Mouse (Mus musculus): ENCODE data around the gene Arid3a. TPM values are rescaled to one million over a fixed set of nuclear protein-coding genes. Genes with fewer than 3 reads are reported as not detected.
A peak's percentile ranks its signal among the peaks of the same experiment; 100 is the strongest.

Arid3a gene
- total RNA-seq, 1 experiment = 16.3 TPM

DNA sequence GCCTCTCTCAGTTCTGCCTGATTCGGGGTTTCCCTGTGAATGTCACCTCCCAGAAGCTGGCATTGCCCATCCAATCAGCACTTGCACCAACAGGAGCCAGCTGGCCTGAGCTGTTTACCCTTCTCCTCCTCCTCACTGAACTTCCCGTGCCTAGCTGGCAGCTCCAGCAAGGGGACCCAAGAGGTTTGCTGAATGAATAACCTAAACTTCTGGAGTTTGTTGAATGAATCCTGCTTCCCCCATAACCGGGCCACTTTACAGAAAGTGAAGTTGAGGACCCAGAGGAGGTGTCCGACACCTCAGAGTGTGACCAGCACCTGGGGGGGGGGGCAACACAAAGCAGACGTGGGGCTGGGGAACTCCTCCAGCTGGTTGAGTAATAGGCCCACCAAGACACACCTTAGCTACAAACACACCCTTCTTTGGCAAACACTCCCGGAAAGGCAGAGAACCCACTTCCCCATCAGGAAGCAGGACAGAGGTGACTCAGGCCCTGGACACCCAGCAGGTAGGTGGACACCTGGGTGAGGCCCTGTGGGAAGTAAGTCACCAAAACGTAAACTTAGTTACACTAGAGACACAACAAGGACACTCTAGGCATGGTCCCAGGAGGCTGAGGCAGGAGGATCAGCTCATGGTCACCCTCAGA is 11.8 kb upstream of the Arid3a start:
- in situ Hi-C loops (cut with MboI; ENCODE audit: low sequenced_read_pairs in 2 of 2, unreplicated experiment in 2 of 2) = no loop called here
- no peak overlapping the region for H3K9ac ChIP-seq (ENCODE audit: insufficient read depth, low read depth, low read length, poor library complexity, severe bottlenecking)
- no peak for DNase-seq (ENCODE audit: low read depth, low spot score)
- H3K4me1 ChIP-seq (ENCODE audit: control insufficient read depth in 2 of 2, insufficient read depth in 2 of 2, low read length in 2 of 2, poor library complexity in 1 of 2) = peaks cover 0 to 15% of the 10 kb centered on the region in 2 experiments; a peak in 2 of 4 replicates
- no peaks in the 10 kb centered on the region for H3K9me3 ChIP-seq (ENCODE audit: control insufficient read depth, insufficient read depth, low read depth, low read length)
- H3K4me3 ChIP-seq (ENCODE audit: insufficient read depth in 1 of 2, low read depth in 1 of 2, low read length in 2 of 2, poor library complexity in 1 of 2, severe bottlenecking in 1 of 2) = no peak overlapping the region
- no peak for TF ChIP-seq ZNF384 (IDR thresholded peaks at IDR 0.05; ENCODE audit: low read depth, low read length)
- TF ChIP-seq HCFC1 (IDR thresholded peaks at IDR 0.05; ENCODE audit: borderline replicate concordance, insufficient read depth, low read length) = no peak
- no peak for TF ChIP-seq MAFK (IDR thresholded peaks at IDR 0.05; ENCODE audit: insufficient read depth, low read depth, low read length)
- H3K27ac ChIP-seq (ENCODE audit: insufficient read depth, low read depth, low read length, poor library complexity, severe bottlenecking) = no peak overlapping the region
- no peaks in the 10 kb centered on the region; the same call in 1 of the 2 replicates for H3K36me3 ChIP-seq (ENCODE audit: control insufficient read depth, insufficient read depth, low read length, poor library complexity, severe bottlenecking)

DNA sequence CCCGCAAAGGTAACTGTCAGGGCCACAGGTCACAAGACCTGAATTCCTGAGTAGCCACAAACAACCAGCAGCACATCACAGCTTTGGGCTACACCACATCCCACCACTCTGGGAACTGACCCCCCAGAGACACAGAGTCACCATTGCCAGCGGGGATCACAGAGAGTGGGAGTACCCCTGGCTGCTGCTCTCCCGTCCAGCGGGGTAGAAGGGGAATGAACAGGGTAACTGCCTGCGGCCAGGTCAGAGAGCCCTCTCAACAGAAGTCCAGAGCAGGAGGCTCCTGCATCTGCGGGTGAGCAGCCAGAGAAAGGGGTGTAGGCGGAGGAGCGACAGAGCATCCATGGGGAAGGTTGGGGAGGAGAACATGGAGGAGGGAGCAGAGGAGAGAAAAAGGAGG is 10.8 kb upstream of the Arid3a start:
- no peak overlapping the region for H3K27ac ChIP-seq (ENCODE audit: insufficient read depth, low read depth, low read length, poor library complexity, severe bottlenecking)
- peaks cover 3 to 25% of the 10 kb centered on the region in 2 experiments; a peak in 2 of 4 replicates for H3K4me1 ChIP-seq (ENCODE audit: control insufficient read depth in 2 of 2, insufficient read depth in 2 of 2, low read length in 2 of 2, poor library complexity in 1 of 2)
- H3K9ac ChIP-seq (ENCODE audit: insufficient read depth, low read depth, low read length, poor library complexity, severe bottlenecking) = peak overlapping the region; percentile 83
- no peak for DNase-seq (ENCODE audit: low read depth, low spot score)
- H3K9me3 ChIP-seq (ENCODE audit: control insufficient read depth, insufficient read depth, low read depth, low read length) = no peaks in the 10 kb centered on the region
- H3K4me3 ChIP-seq (ENCODE audit: insufficient read depth in 1 of 2, low read depth in 1 of 2, low read length in 2 of 2, poor library complexity in 1 of 2, severe bottlenecking in 1 of 2) = peak overlapping the region; percentile 72
- H3K36me3 ChIP-seq (ENCODE audit: control insufficient read depth, insufficient read depth, low read length, poor library complexity, severe bottlenecking) = no peaks in the 10 kb centered on the region; the same call in 1 of the 2 replicates
- in situ Hi-C loops (cut with MboI; ENCODE audit: low sequenced_read_pairs in 2 of 2, unreplicated experiment in 2 of 2) = no loop called here
- no peak for TF ChIP-seq ZNF384 (IDR thresholded peaks at IDR 0.05; ENCODE audit: low read depth, low read length)
- no peak for TF ChIP-seq CHD2 (IDR thresholded peaks at IDR 0.05; ENCODE audit: low read depth, low read length)
- TF ChIP-seq HCFC1 (IDR thresholded peaks at IDR 0.05; ENCODE audit: borderline replicate concordance, insufficient read depth, low read length) = no peak
- no peak for TF ChIP-seq MAFK (IDR thresholded peaks at IDR 0.05; ENCODE audit: insufficient read depth, low read depth, low read length)
- TF ChIP-seq ZC3H11A (IDR thresholded peaks at IDR 0.05; ENCODE audit: borderline replicate concordance, low read depth, low read length) = no peak

DNA sequence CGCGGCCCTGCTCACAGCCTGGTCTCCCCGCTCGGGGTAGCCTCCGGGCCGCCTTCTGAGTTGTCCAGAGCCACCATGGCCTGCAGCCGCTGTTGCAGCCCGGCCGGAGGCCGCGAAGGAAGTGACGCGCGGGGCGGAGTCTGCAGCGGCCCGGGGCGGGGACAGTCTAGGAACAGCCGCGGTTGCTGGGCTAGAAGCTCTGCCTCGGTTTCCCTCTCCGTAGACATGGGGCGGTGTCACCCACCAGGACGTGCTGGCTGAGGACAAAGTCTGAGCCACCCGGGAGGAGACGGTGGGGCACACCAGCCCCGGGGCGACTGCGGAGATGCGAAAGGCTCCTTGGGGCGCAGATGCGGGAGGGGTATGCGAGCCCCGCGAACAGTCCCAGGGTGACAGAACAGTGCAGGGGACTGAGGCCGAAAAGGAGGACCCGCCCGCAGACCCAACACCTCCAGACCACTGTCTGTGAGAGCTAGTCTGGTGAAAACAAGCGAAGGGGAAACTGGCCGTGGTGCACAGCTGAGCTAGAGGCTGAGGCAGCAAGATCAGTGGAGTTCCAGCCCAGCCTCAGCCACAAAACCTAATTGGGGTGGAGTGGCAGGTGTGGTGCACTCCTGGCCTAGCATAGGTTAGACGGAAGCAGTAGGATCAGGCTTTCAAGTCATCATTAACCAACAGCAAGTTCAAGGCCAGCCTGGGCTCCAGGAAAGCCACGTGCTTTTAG is 9.9 kb upstream of the Arid3a start, which contains the start of gene Kiss1r:
Gene Kiss1r, plus strand, starts transcription at position 164 of the 724 bp plus-strand sequence.
- H3K4me1 ChIP-seq (ENCODE audit: control insufficient read depth in 2 of 2, insufficient read depth in 2 of 2, low read length in 2 of 2, poor library complexity in 1 of 2) = peaks cover 3 to 24% of the 10 kb centered on the region in 2 experiments; a peak in 2 of 4 replicates
- no peaks in the 10 kb centered on the region; the same call in 1 of the 2 replicates for H3K36me3 ChIP-seq (ENCODE audit: control insufficient read depth, insufficient read depth, low read length, poor library complexity, severe bottlenecking)
- no peak for DNase-seq (ENCODE audit: low read depth, low spot score)
- in situ Hi-C loops (cut with MboI; ENCODE audit: low sequenced_read_pairs in 2 of 2, unreplicated experiment in 2 of 2) = no loop called here
- no peaks in the 10 kb centered on the region for H3K9me3 ChIP-seq (ENCODE audit: control insufficient read depth, insufficient read depth, low read depth, low read length)
- no peak within 1 kb of the TSS for H3K27ac ChIP-seq (ENCODE audit: insufficient read depth, low read depth, low read length, poor library complexity, severe bottlenecking)
- H3K9ac ChIP-seq (ENCODE audit: insufficient read depth, low read depth, low read length, poor library complexity, severe bottlenecking) = peak within 1 kb of the TSS; percentile 83
- H3K4me3 ChIP-seq (ENCODE audit: insufficient read depth in 1 of 2, low read depth in 1 of 2, low read length in 2 of 2, poor library complexity in 1 of 2, severe bottlenecking in 1 of 2) = peak within 1 kb of the TSS; percentile 72
- TF ChIP-seq ZC3H11A (IDR thresholded peaks at IDR 0.05; ENCODE audit: borderline replicate concordance, low read depth, low read length) = no peak
- no peak for TF ChIP-seq ZNF384 (IDR thresholded peaks at IDR 0.05; ENCODE audit: low read depth, low read length)
- TF ChIP-seq CHD2 (IDR thresholded peaks at IDR 0.05; ENCODE audit: low read depth, low read length) = no peak
- no peak for TF ChIP-seq MAFK (IDR thresholded peaks at IDR 0.05; ENCODE audit: insufficient read depth, low read depth, low read length)
- TF ChIP-seq HCFC1 (IDR thresholded peaks at IDR 0.05; ENCODE audit: borderline replicate concordance, insufficient read depth, low read length) = no peak

DNA sequence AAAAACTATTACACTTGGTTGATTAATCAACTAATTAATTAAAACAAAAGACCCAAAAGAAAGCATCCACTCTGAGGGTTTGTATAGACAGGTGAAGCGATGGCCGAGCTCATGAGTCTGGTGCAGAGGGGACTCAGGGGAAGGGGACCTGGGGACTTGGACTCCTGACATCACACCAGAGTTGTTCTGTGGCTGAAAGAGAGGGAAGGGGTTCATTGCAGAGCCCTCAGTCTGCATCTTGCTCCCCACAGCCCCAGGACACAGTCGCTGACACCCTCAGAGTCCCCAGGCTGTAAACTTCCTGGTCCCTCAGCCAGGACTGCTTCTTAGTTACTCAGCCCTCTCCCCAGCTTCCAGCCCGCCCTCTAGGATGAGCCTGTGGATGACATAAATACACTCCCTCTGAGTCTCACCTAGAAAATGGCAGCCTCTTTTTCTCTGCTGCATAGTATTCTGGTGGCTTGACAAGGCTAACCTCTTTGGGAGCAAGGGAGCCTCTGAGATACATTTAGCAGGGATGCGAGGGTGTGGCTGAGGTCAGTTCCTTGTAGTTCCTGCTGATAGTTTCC is 9.2 kb upstream of the Arid3a start:
- Histone ChIP-seq H3K27ac (ENCODE audit: insufficient read depth, low read depth, low read length, poor library complexity, severe bottlenecking) (no peak overlapping the region), H3K9ac (ENCODE audit: insufficient read depth, low read depth, low read length, poor library complexity, severe bottlenecking) (no peak overlapping the region)

More for the DNA sequence above, 9.2 kb upstream of the Arid3a start:
- TF ChIP-seq HCFC1 (IDR thresholded peaks at IDR 0.05; ENCODE audit: borderline replicate concordance, insufficient read depth, low read length) (no peak), ZC3H11A (IDR thresholded peaks at IDR 0.05; ENCODE audit: borderline replicate concordance, low read depth, low read length) (no peak), MAFK (IDR thresholded peaks at IDR 0.05; ENCODE audit: insufficient read depth, low read depth, low read length) (no peak), CHD2 (IDR thresholded peaks at IDR 0.05; ENCODE audit: low read depth, low read length) (no peak), ZNF384 (IDR thresholded peaks at IDR 0.05; ENCODE audit: low read depth, low read length) (no peak)
- Histone ChIP-seq H3K36me3 (ENCODE audit: control insufficient read depth, insufficient read depth, low read length, poor library complexity, severe bottlenecking) (no peaks in the 10 kb centered on the region), H3K4me1 (ENCODE audit: control insufficient read depth in 2 of 2, insufficient read depth in 2 of 2, low read length in 2 of 2, poor library complexity in 1 of 2) (peaks cover 3 to 21% of the 10 kb centered on the region in 2 experiments; a peak in 2 of 4 replicates), H3K9me3 (ENCODE audit: control insufficient read depth, insufficient read depth, low read depth, low read length) (no peaks in the 10 kb centered on the region), H3K4me3 (ENCODE audit: insufficient read depth in 1 of 2, low read depth in 1 of 2, low read length in 2 of 2, poor library complexity in 1 of 2, severe bottlenecking in 1 of 2) (no peak overlapping the region)
- no peak for DNase-seq (ENCODE audit: low read depth, low spot score)
- in situ Hi-C loops (cut with MboI; ENCODE audit: low sequenced_read_pairs in 2 of 2, unreplicated experiment in 2 of 2) = no loop called here
